Mouse (Mus musculus) bone marrow, adult 2 months (tissue): ENCODE results near the gene Pip4k2a.

Experiments
- CTCF ChIP-seq: fragments of 200-500 bp; IDR thresholded peaks from 2 replicates; pipeline ENCODE4 v1.5.1; 2011; ENCODE audit warnings: low read length, control low read depth; ENCODE audit not compliant: control insufficient read depth, insufficient read depth
- POLR2A ChIP-seq: fragments of 200-500 bp; IDR thresholded peaks from 2 replicates; pipeline ENCODE4 v1.6.1; 2011; ENCODE audit warnings: low read depth, mild to moderate bottlenecking, control low read depth, low read length, borderline replicate concordance; ENCODE audit not compliant: control insufficient read depth

- TF ChIP-seq CTCF (no peak), POLR2A (no peak)
Observed at GRCm38 (mm10) chr2:18958044-18958443, 39.9 kb downstream of the Pip4k2a start.
